Comparison of ENCODE assay signal across 17 mouse cellular contexts in the genomic region with DNA sequence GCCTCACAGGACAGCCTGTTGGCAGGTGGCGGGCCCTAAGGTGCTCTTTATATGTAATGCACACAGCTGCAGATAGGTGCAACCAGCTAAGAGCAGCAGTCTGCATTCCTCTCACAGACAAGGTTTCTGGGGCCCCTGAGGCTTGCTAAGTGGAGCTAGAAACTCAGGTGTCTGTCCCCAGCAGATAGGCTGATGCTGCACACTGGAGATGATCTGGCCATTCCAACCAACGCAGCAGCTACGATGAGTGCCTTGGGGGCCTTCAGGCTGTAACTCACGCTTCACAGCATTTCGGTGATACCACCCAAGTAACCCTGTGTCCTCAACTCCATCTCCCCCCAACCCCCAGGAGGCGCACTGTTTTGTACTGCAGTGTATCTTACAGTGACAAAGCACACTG. TPM values are rescaled to one million over a fixed set of nuclear protein-coding genes. Genes with fewer than 3 reads are reported as not detected.
DNase-seq lines count a peak whose midpoint lies in the region; ATAC-seq lines count a peak whose summit lies in the region.
"Had no signal": no experiment of that assay in that cellular context is flagged by ENCODE, and none has a peak within 500 bp of the region (broad histone marks: within the 10 kb centered on the region; RNA-seq: fewer than 3 reads in every experiment).

No protein-coding gene starts in this region.

- H3K4me1 ChIP-seq in hindbrain, embryonic 13.5 days (replicated peaks), result peaks cover 15% of the 10 kb centered on the region
- H3K4me1 ChIP-seq in hindbrain, embryonic 10.5 days (replicated peaks), result peaks cover 6% of the 10 kb centered on the region; the same call in 1 of the 2 replicates
- peaks cover 100% of the 10 kb centered on the region for H3K4me1 ChIP-seq in megakaryocyte, embryonic 14.5 days
- peaks cover 30% of the 10 kb centered on the region for H3K4me1 ChIP-seq in liver, embryonic 11.5 days (replicated peaks; ENCODE audit: control insufficient read depth, insufficient read depth, low read length)
- peaks cover 40% of the 10 kb centered on the region for H3K4me1 ChIP-seq in neural tube, embryonic 15.5 days
- H3K4me1 ChIP-seq: limb, embryonic 10.5 days; midbrain, embryonic 12.5 days had no signal

- DNase-seq in hindbrain, embryonic 10.5 days (ENCODE audit: low spot score), result no peak
- no peak for DNase-seq in liver, embryonic 11.5 days (ENCODE audit: low spot score)
- no peak for DNase-seq in adrenal gland, adult (ENCODE audit: inconsistent age in 2 of 2, low spot score in 1 of 2)
- DNase-seq: adrenal gland, postnatal 14 days; B cell, adult 2 months; cerebellum, adult 11-12 months; cerebellum, postnatal 36 days; gastrocnemius, postnatal 36 days; thymus, postnatal 36 days had no signal

- no peak overlapping the region for H3K4me2 ChIP-seq in hindbrain, embryonic 13.5 days
- no peak overlapping the region for H3K4me2 ChIP-seq in liver, embryonic 11.5 days
- H3K4me2 ChIP-seq in neural tube, embryonic 15.5 days, result no peak overlapping the region
- H3K4me2 ChIP-seq: kidney, embryonic 15.5 days; midbrain, embryonic 12.5 days had no signal

- H3K27me3 ChIP-seq in hindbrain, embryonic 13.5 days, result no peaks in the 10 kb centered on the region
- H3K27me3 ChIP-seq in hindbrain, embryonic 10.5 days (ENCODE audit: insufficient read depth, poor library complexity, severe bottlenecking), result no peaks in the 10 kb centered on the region
- no peaks in the 10 kb centered on the region for H3K27me3 ChIP-seq in megakaryocyte, embryonic 14.5 days (replicated peaks)
- H3K27me3 ChIP-seq in liver, embryonic 11.5 days (replicated peaks; ENCODE audit: control insufficient read depth, insufficient read depth, low read length), result no peaks in the 10 kb centered on the region
- H3K27me3 ChIP-seq in neural tube, embryonic 15.5 days (replicated peaks), result no peaks in the 10 kb centered on the region
- H3K27me3 ChIP-seq: kidney, embryonic 15.5 days; midbrain, embryonic 12.5 days had no signal

- no peak overlapping the region for H3K9ac ChIP-seq in hindbrain, embryonic 13.5 days
- H3K9ac ChIP-seq in liver, embryonic 11.5 days (ENCODE audit: low read depth, low read length), result no peak overlapping the region
- H3K9ac ChIP-seq in neural tube, embryonic 15.5 days (replicated peaks), result no peak overlapping the region
- H3K9ac ChIP-seq: kidney, embryonic 15.5 days; midbrain, embryonic 12.5 days had no signal

- H3K9me3 ChIP-seq in hindbrain, embryonic 13.5 days, result no peaks in the 10 kb centered on the region
- H3K9me3 ChIP-seq in hindbrain, embryonic 10.5 days, result 0 out of 2 replicates have a peak, but pooled peaks cover 6% of the 10 kb centered on the region
- H3K9me3 ChIP-seq in megakaryocyte, embryonic 14.5 days, result no peaks in the 10 kb centered on the region
- no peaks in the 10 kb centered on the region for H3K9me3 ChIP-seq in liver, embryonic 11.5 days (ENCODE audit: control insufficient read depth, low read length)
- H3K9me3 ChIP-seq in neural tube, embryonic 15.5 days (replicated peaks), result no peaks in the 10 kb centered on the region
- H3K9me3 ChIP-seq: embryonic facial prominence, embryonic 10.5 days; kidney, embryonic 15.5 days; limb, embryonic 10.5 days; midbrain, embryonic 12.5 days had no signal

- ATAC-seq in hindbrain, embryonic 13.5 days (ENCODE audit: low FRiP score), result peak; percentile 29; the same call in 1 of the 2 replicates
- no peak for ATAC-seq in megakaryocyte, adult 5-6 weeks (ENCODE audit: poor library complexity, severe bottlenecking)
- ATAC-seq in liver, embryonic 11.5 days (replicated peaks; ENCODE audit: low FRiP score), result peak; percentile 51
- 0 out of 2 replicates have a peak, but pooled peaks have one; percentile 45 for ATAC-seq in neural tube, embryonic 15.5 days (ENCODE audit: low FRiP score)

- no peak overlapping the region for H3K27ac ChIP-seq in hindbrain, embryonic 13.5 days
- H3K27ac ChIP-seq in hindbrain, embryonic 10.5 days, result no peak overlapping the region
- H3K27ac ChIP-seq in liver, embryonic 11.5 days (ENCODE audit: low read depth, low read length), result no peak overlapping the region
- H3K27ac ChIP-seq in neural tube, embryonic 15.5 days (replicated peaks), result peak overlapping the region; percentile 33; the same call in 1 of the 2 replicates
- H3K27ac ChIP-seq: embryonic facial prominence, embryonic 10.5 days; kidney, embryonic 15.5 days; limb, embryonic 10.5 days; midbrain, embryonic 12.5 days had no signal

- no peak overlapping the region for H3K4me3 ChIP-seq in hindbrain, embryonic 13.5 days
- no peak overlapping the region for H3K4me3 ChIP-seq in hindbrain, embryonic 10.5 days
- peak overlapping the region; percentile 59 for H3K4me3 ChIP-seq in megakaryocyte, embryonic 14.5 days (replicated peaks)
- H3K4me3 ChIP-seq in liver, embryonic 11.5 days (ENCODE audit: low read depth, low read length), result no peak overlapping the region
- H3K4me3 ChIP-seq in neural tube, embryonic 15.5 days (replicated peaks), result no peak overlapping the region
- H3K4me3 ChIP-seq: embryonic facial prominence, embryonic 10.5 days; kidney, embryonic 15.5 days; limb, embryonic 10.5 days; midbrain, embryonic 12.5 days had no signal

- H3K36me3 ChIP-seq in hindbrain, embryonic 13.5 days, result no peaks in the 10 kb centered on the region
- H3K36me3 ChIP-seq in hindbrain, embryonic 10.5 days, result no peaks in the 10 kb centered on the region
- peaks cover 85% of the 10 kb centered on the region for H3K36me3 ChIP-seq in megakaryocyte, embryonic 14.5 days (replicated peaks; ENCODE audit: low read length)
- H3K36me3 ChIP-seq in liver, embryonic 11.5 days (ENCODE audit: control insufficient read depth, insufficient read depth, low read length), result no peaks in the 10 kb centered on the region
- no peaks in the 10 kb centered on the region for H3K36me3 ChIP-seq in neural tube, embryonic 15.5 days
- H3K36me3 ChIP-seq: embryonic facial prominence, embryonic 10.5 days; kidney, embryonic 15.5 days; limb, embryonic 10.5 days; midbrain, embryonic 12.5 days had no signal

- WGBS in hindbrain, embryonic 13.5 days, result 92% methylated on average over 6 of the region's 6 CpGs
- WGBS in hindbrain, embryonic 10.5 days, result 87% methylated on average over 6 of the region's 6 CpGs
- WGBS in liver, embryonic 11.5 days, result 73% methylated on average over 6 of the region's 6 CpGs
- 71% methylated on average over 6 of the region's 6 CpGs for WGBS in neural tube, embryonic 15.5 days

RNA-seq across cellular contexts. Expression of a gene that starts 29.8 kb away (rescaled TPM):
- polyA plus RNA-seq in hindbrain, embryonic 13.5 days (2015; fragmentation: Nextera tagmentation; extraction: Ambion mirVana), result 3.8 and 4.3 TPM in 2 replicates
- polyA plus RNA-seq in hindbrain, embryonic 10.5 days (2016; fragmentation: Nextera tagmentation; extraction: Ambion mirVana), result 1.5 and 1.6 TPM in 2 replicates
- 2.2 and 8.7 TPM in 2 replicates for polyA plus RNA-seq in megakaryocyte, embryonic 14.5 days (2012; ENCODE audit: insufficient read depth, low replicate concordance)
- 103 and 104 TPM in 2 replicates for total RNA-seq in megakaryocyte, adult 5-6 weeks (2015)
- 94.7 and 107 TPM in 2 replicates for total RNA-seq in megakaryocyte, adult 5-6 weeks (2017)
- polyA plus RNA-seq in liver, embryonic 11.5 days (2014; fragmentation: Nextera tagmentation; extraction: Ambion mirVana), result 5.1 TPM in 2 replicates
- polyA plus RNA-seq in neural tube, embryonic 15.5 days (2015; fragmentation: Nextera tagmentation; extraction: Ambion mirVana), result 5.8 and 6.0 TPM in 2 replicates
